Mouse (Mus musculus) adrenal gland, adult (tissue): ENCODE measurements around the gene Mrgprx2.
"Not testable (repeated sequence)": the region's sequence is repeated elsewhere in the genome, so short reads cannot be mapped to it uniquely, and the experiment has no call there.

Experiments
- DNase-seq, 2 experiments: peaks; one replicate each; pipeline ENCODE4 v3.0.0; 2022 to 2023; ENCODE audit warnings: low spot score in 1 of 2; ENCODE audit not compliant: inconsistent age in 2 of 2

The Mrgprx2 gene

GRCm38 (mm10) chr7:48499221-48499620 is at the start of gene Mrgprx2:
Gene Mrgprx2, minus strand, starts transcription at chr7:48499321.
- DNase-seq = no peak

- DNase-seq = no peak
Measured at GRCm38 (mm10) chr7:48456242-48456641, 42.9 kb downstream of the Mrgprx2 start, which contains the start of gene Mrgprb1. Gene Mrgprb1, minus strand, starts transcription at chr7:48456342.

- no peak for DNase-seq
Measured at GRCm38 (mm10) chr7:48436581-48436980, 62.5 kb downstream of the Mrgprx2 start.

- not testable (repeated sequence) for DNase-seq
Measured at GRCm38 (mm10) chr7:48435936-48436335, 63.2 kb downstream of the Mrgprx2 start.
